Mouse (Mus musculus): ENCODE results near the gene Cbx4. TPM values are rescaled to one million over a fixed set of nuclear protein-coding genes. Genes with fewer than 3 reads are reported as not detected.

Gene Cbx4
- polyA plus RNA-seq, 1 experiment from 2014 or later, result 15.2 TPM

- H3K4me3 ChIP-seq, result no peak overlapping the region
- 41% methylated on average over 23 of the region's 23 CpGs for WGBS
- H3K36me3 ChIP-seq, result no peaks in the 10 kb centered on the region
- peaks cover 54% of the 10 kb centered on the region for H3K4me1 ChIP-seq
- H3K9ac ChIP-seq (replicated peaks), result 0 out of 2 replicates have a peak overlapping the region, but pooled peaks have one; percentile 11
- peaks cover 54% of the 10 kb centered on the region for H3K27me3 ChIP-seq
- no peak overlapping the region for H3K4me2 ChIP-seq (replicated peaks)
- H3K9me3 ChIP-seq, result 0 out of 2 replicates have a peak, but pooled peaks cover 4% of the 10 kb centered on the region
- ATAC-seq (ENCODE audit: low FRiP score, low read depth), result no peak
- H3K27ac ChIP-seq (replicated peaks), result peak overlapping the region; percentile 25; the same call in 1 of the 2 replicates
Measured at GRCm38 (mm10) chr11:119125929-119126861, 40.2 kb upstream of the Cbx4 start.

- Histone ChIP-seq H3K36me3 (no peaks in the 10 kb centered on the region), H3K4me2 (replicated peaks) (no peak overlapping the region), H3K9me3 (no peaks in the 10 kb centered on the region), H3K4me3 (no peak overlapping the region), H3K4me1 (peaks cover 42% of the 10 kb centered on the region), H3K27me3 (peaks cover 45% of the 10 kb centered on the region), H3K27ac (replicated peaks) (no peak overlapping the region), H3K9ac (replicated peaks) (no peak overlapping the region)
- WGBS, result 87% methylated on average over 6 of the region's 6 CpGs
- no peak for ATAC-seq (ENCODE audit: low FRiP score, low read depth)
Measured at GRCm38 (mm10) chr11:119124536-119124935, 38.5 kb upstream of the Cbx4 start.

- H3K27ac ChIP-seq (replicated peaks), result no peak overlapping the region
- H3K4me2 ChIP-seq (replicated peaks), result no peak overlapping the region
- H3K9me3 ChIP-seq, result no peaks in the 10 kb centered on the region
- ATAC-seq (ENCODE audit: low FRiP score, low read depth), result no peak
- 83% methylated on average over 5 of the region's 5 CpGs for WGBS
- H3K27me3 ChIP-seq, result peaks cover 43% of the 10 kb centered on the region
- H3K9ac ChIP-seq (replicated peaks), result no peak overlapping the region
- no peak overlapping the region for H3K4me3 ChIP-seq
- peaks cover 41% of the 10 kb centered on the region for H3K4me1 ChIP-seq
- H3K36me3 ChIP-seq, result no peaks in the 10 kb centered on the region
Measured at GRCm38 (mm10) chr11:119123522-119124319, 37.7 kb upstream of the Cbx4 start.

GRCm38 (mm10) chr11:119122396-119122795, 36.4 kb upstream of the Cbx4 start:
- H3K4me3 ChIP-seq, result no peak overlapping the region
- no peaks in the 10 kb centered on the region for H3K36me3 ChIP-seq
- H3K4me2 ChIP-seq (replicated peaks), result no peak overlapping the region
- H3K9ac ChIP-seq (replicated peaks), result no peak overlapping the region
- H3K27me3 ChIP-seq, result peaks cover 40% of the 10 kb centered on the region
- no peak for ATAC-seq (ENCODE audit: low FRiP score, low read depth)
- no peak overlapping the region for H3K27ac ChIP-seq (replicated peaks)
- H3K9me3 ChIP-seq, result no peaks in the 10 kb centered on the region
- peaks cover 34% of the 10 kb centered on the region for H3K4me1 ChIP-seq
- 83% methylated on average over 5 of the region's 5 CpGs for WGBS

- peaks cover 27% of the 10 kb centered on the region; the same call in 1 of the 2 replicates for H3K27me3 ChIP-seq
- H3K4me2 ChIP-seq (replicated peaks), result no peak overlapping the region
- H3K4me1 ChIP-seq, result peaks cover 18% of the 10 kb centered on the region
- no peak overlapping the region for H3K4me3 ChIP-seq
- H3K36me3 ChIP-seq, result no peaks in the 10 kb centered on the region
- 20% methylated on average over 7 of the region's 7 CpGs for WGBS
- no peak for ATAC-seq (ENCODE audit: low FRiP score, low read depth)
- no peak overlapping the region for H3K9ac ChIP-seq (replicated peaks)
- H3K27ac ChIP-seq (replicated peaks), result no peak overlapping the region
- H3K9me3 ChIP-seq, result no peaks in the 10 kb centered on the region
Measured at GRCm38 (mm10) chr11:119118905-119119304, 32.9 kb upstream of the Cbx4 start.

GRCm38 (mm10) chr11:119117945-119118344, 31.9 kb upstream of the Cbx4 start:
- 0 out of 2 replicates have a peak overlapping the region, but pooled peaks have one; percentile 15 for H3K9ac ChIP-seq (replicated peaks)
- no peak overlapping the region for H3K27ac ChIP-seq (replicated peaks)
- H3K36me3 ChIP-seq, result no peaks in the 10 kb centered on the region
- peaks cover 18% of the 10 kb centered on the region for H3K4me1 ChIP-seq
- H3K4me2 ChIP-seq (replicated peaks), result no peak overlapping the region
- no peak overlapping the region for H3K4me3 ChIP-seq
- H3K27me3 ChIP-seq, result peaks cover 27% of the 10 kb centered on the region; the same call in 1 of the 2 replicates
- ATAC-seq (ENCODE audit: low FRiP score, low read depth), result no peak
- no peaks in the 10 kb centered on the region for H3K9me3 ChIP-seq
- WGBS, result 60% methylated on average over 7 of the region's 7 CpGs

- H3K27ac ChIP-seq (replicated peaks), result no peak overlapping the region
- peaks cover 30% of the 10 kb centered on the region; the same call in 1 of the 2 replicates for H3K27me3 ChIP-seq
- WGBS, result 67% methylated on average over 4 of the region's 4 CpGs
- no peak overlapping the region for H3K9ac ChIP-seq (replicated peaks)
- ATAC-seq (ENCODE audit: low FRiP score, low read depth), result no peak
- H3K9me3 ChIP-seq, result no peaks in the 10 kb centered on the region
- H3K36me3 ChIP-seq, result no peaks in the 10 kb centered on the region
- peaks cover 18% of the 10 kb centered on the region for H3K4me1 ChIP-seq
- H3K4me2 ChIP-seq (replicated peaks), result no peak overlapping the region
- H3K4me3 ChIP-seq, result no peak overlapping the region
Measured at GRCm38 (mm10) chr11:119116992-119117391, 31.0 kb upstream of the Cbx4 start.

GRCm38 (mm10) chr11:119112721-119113120, 26.7 kb upstream of the Cbx4 start:
- no peak for ATAC-seq (ENCODE audit: low FRiP score, low read depth)

GRCm38 (mm10) chr11:119111345-119111744, 25.3 kb upstream of the Cbx4 start:
- Histone ChIP-seq H3K27me3 (peaks cover 28% of the 10 kb centered on the region), H3K27ac (replicated peaks) (no peak overlapping the region), H3K36me3 (no peaks in the 10 kb centered on the region), H3K4me1 (peaks cover 11% of the 10 kb centered on the region; the same call in 1 of the 2 replicates), H3K9ac (replicated peaks) (no peak overlapping the region), H3K4me3 (no peak overlapping the region), H3K4me2 (replicated peaks) (no peak overlapping the region), H3K9me3 (no peaks in the 10 kb centered on the region)
- ATAC-seq (ENCODE audit: low FRiP score, low read depth), result no peak
- 8% methylated on average over 7 of the region's 7 CpGs for WGBS

More at GRCm38 (mm10) chr11:119112721-119113120, 26.7 kb upstream of the Cbx4 start:
- Histone ChIP-seq H3K27ac (replicated peaks) (no peak overlapping the region), H3K36me3 (no peaks in the 10 kb centered on the region), H3K9me3 (no peaks in the 10 kb centered on the region), H3K9ac (replicated peaks) (no peak overlapping the region), H3K4me3 (no peak overlapping the region), H3K4me1 (peaks cover 9% of the 10 kb centered on the region; the same call in 1 of the 2 replicates), H3K4me2 (replicated peaks) (no peak overlapping the region), H3K27me3 (peaks cover 30% of the 10 kb centered on the region)

GRCm38 (mm10) chr11:119109415-119110071, 23.5 kb upstream of the Cbx4 start:
- Histone ChIP-seq H3K4me3 (no peak overlapping the region), H3K9ac (replicated peaks) (no peak overlapping the region), H3K27ac (replicated peaks) (no peak overlapping the region), H3K9me3 (no peaks in the 10 kb centered on the region), H3K36me3 (no peaks in the 10 kb centered on the region), H3K27me3 (peaks cover 35% of the 10 kb centered on the region), H3K4me1 (peaks cover 11% of the 10 kb centered on the region; the same call in 1 of the 2 replicates), H3K4me2 (replicated peaks) (no peak overlapping the region)
- WGBS, result 76% methylated on average over 9 of the region's 9 CpGs
- ATAC-seq (ENCODE audit: low FRiP score, low read depth), result no peak

GRCm38 (mm10) chr11:119108573-119109263, 22.7 kb upstream of the Cbx4 start:
- WGBS, result 77% methylated on average over 10 of the region's 10 CpGs
- Histone ChIP-seq H3K9ac (replicated peaks) (no peak overlapping the region), H3K4me3 (no peak overlapping the region), H3K27ac (replicated peaks) (no peak overlapping the region), H3K9me3 (no peaks in the 10 kb centered on the region), H3K4me2 (replicated peaks) (no peak overlapping the region), H3K36me3 (no peaks in the 10 kb centered on the region), H3K27me3 (peaks cover 35% of the 10 kb centered on the region), H3K4me1 (peaks cover 11% of the 10 kb centered on the region; the same call in 1 of the 2 replicates)
- ATAC-seq (ENCODE audit: low FRiP score, low read depth), result no peak
